Mouse (Mus musculus) intestine, postnatal 0 days (tissue): ENCODE data around the gene Hmcn1. TPM values are rescaled to one million over a fixed set of nuclear protein-coding genes. Genes with fewer than 3 reads are reported as not detected.
A peak's percentile ranks its signal among the peaks of the same experiment; 100 is the strongest.

Experiments
- ATAC-seq: fragments of 200-750 bp; cut with Nextera tagmentation; 2 replicates; pipeline ENCODE4 v1.8.0; 2017; ENCODE audit warnings: mild to moderate bottlenecking, moderate TSS enrichment, moderate library complexity
- H3K27ac ChIP-seq: fragments of 300-500 bp; sonication (generic); 2 replicates; pipeline ENCODE4 v1.5.1; 2014; ENCODE audit warnings: mild to moderate bottlenecking, low read depth, low read length, moderate library complexity
- H3K27me3 ChIP-seq: fragments of 300-500 bp; sonication (generic); replicated peaks from 2 replicates; pipeline ENCODE4 v1.6.1; 2014; ENCODE audit warnings: low read length, mixed read lengths; ENCODE audit not compliant: control insufficient read depth, insufficient read depth
- H3K36me3 ChIP-seq: fragments of 300-500 bp; sonication (generic); 2 replicates; pipeline ENCODE4 v1.6.1; 2014; ENCODE audit warnings: mild to moderate bottlenecking, moderate library complexity; ENCODE audit not compliant: control insufficient read depth, insufficient read depth
- H3K4me1 ChIP-seq: fragments of 300-500 bp; sonication (generic); replicated peaks from 2 replicates; pipeline ENCODE4 v1.6.1; 2014; ENCODE audit warnings: antibody characterized with exemption, low read length, mixed read lengths; ENCODE audit not compliant: control insufficient read depth, insufficient read depth
- H3K4me2 ChIP-seq: fragments of 300-500 bp; sonication (generic); replicated peaks from 2 replicates; pipeline ENCODE4 v1.6.1; 2014; ENCODE audit warnings: low read depth, mild to moderate bottlenecking, moderate library complexity
- H3K4me3 ChIP-seq: fragments of 300-500 bp; sonication (generic); 2 replicates; pipeline ENCODE4 v1.5.1; 2014; ENCODE audit warnings: low read depth, low read length
- H3K9ac ChIP-seq: fragments of 300-500 bp; sonication (generic); 2 replicates; pipeline ENCODE4 v1.6.1; 2014; ENCODE audit warnings: mild to moderate bottlenecking, low read depth, low read length
- H3K9me3 ChIP-seq: fragments of 300-500 bp; sonication (generic); 2 replicates; pipeline ENCODE4 v1.6.1; 2016; ENCODE audit warnings: mixed run types; ENCODE audit not compliant: control insufficient read depth
- CTCF ChIP-seq: sonication (generic); IDR thresholded peaks from 2 replicates; pipeline ENCODE4 v1.5.1; 2016; ENCODE audit warnings: low read depth, mild to moderate bottlenecking, control low read depth, antibody characterized with exemption, moderate library complexity
- WGBS: fragments of 180-500 bp; shearing (Covaris S2); extraction: QIAGEN DNeasy Blood & Tissue Kit; methylation state at CpG from one replicate; pipeline ENCODE4 v1.1.7; 2014; 5-methylcytosine and 5-hydroxymethylcytosine counted together
- polyA plus RNA-seq: library from polyadenylated mRNA; unstranded; fragments of >200 nt; fragmentation: Nextera tagmentation; extraction: Ambion mirVana; gene quantifications from 2 replicates; pipeline ENCODE4 v1.2.1, GENCODE M21; 2015

Gene Hmcn1
- polyA plus RNA-seq, 1 experiment from 2014 or later = 4.2 TPM

DNA sequence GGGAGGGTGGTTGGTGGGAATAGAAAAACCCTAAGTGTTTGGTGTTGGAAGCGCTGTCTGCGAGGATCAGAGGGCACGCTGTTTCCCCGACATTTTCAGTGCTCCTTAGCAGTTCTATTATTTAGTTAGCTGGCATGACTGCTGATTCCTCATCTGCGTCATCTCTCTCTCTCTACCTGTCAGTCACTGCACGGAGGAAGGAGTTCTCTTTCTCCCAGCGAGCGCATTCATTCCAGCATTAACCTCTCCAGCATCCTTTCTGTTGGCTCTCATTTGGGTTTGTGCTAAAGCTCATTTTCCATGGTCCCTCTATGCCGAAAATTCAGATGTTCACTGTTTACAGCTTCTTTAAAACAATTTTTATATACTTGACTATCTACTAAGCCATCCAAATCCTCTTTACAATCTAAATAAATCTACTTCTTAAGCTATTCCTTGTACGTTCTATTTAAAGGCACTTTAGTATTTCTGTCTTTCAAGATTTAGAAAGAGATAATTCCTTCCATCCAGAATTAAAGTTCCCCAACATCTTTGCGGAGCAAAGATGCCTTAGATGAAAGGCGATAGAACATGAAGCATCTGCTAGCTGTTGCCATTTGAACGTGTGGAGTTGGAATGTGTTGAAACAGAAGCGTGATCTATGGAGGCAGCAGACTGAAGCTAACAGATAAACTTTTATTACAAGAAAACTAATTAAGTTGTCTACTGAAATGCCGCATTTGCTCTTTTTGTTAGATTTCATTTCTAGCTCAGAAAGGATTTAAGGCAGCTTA is 210.0 kb downstream of the Hmcn1 start:
- H3K27ac ChIP-seq = no peak overlapping the region
- no peaks in the 10 kb centered on the region for H3K27me3 ChIP-seq
- no peaks in the 10 kb centered on the region for H3K9me3 ChIP-seq
- no peaks in the 10 kb centered on the region for H3K36me3 ChIP-seq
- WGBS = 74% methylated on average over 15 of the region's 15 CpGs
- H3K4me3 ChIP-seq = no peak overlapping the region
- ATAC-seq = no peak
- no peaks in the 10 kb centered on the region for H3K4me1 ChIP-seq
- no peak for TF ChIP-seq CTCF
- no peak overlapping the region for H3K9ac ChIP-seq
- no peak overlapping the region for H3K4me2 ChIP-seq

GRCm38 (mm10) chr1:150779902-150780301 is 213.3 kb downstream of the Hmcn1 start:
- H3K4me2 ChIP-seq = no peak overlapping the region
- peak; percentile 58 for TF ChIP-seq CTCF
- H3K9ac ChIP-seq = no peak overlapping the region
- H3K4me3 ChIP-seq = no peak overlapping the region
- H3K27me3 ChIP-seq = no peaks in the 10 kb centered on the region
- WGBS = 33% methylated on average over 2 of the region's 2 CpGs
- no peaks in the 10 kb centered on the region for H3K36me3 ChIP-seq
- ATAC-seq = no peak
- no peaks in the 10 kb centered on the region for H3K9me3 ChIP-seq
- no peak overlapping the region for H3K27ac ChIP-seq
- no peaks in the 10 kb centered on the region for H3K4me1 ChIP-seq

GRCm38 (mm10) chr1:150776741-150777140 is 216.5 kb downstream of the Hmcn1 start:
- no peaks in the 10 kb centered on the region for H3K36me3 ChIP-seq

GRCm38 (mm10) chr1:150775742-150776141 is 217.5 kb downstream of the Hmcn1 start:
- TF ChIP-seq CTCF = no peak
- ATAC-seq = no peak
- Histone ChIP-seq H3K4me2 (no peak overlapping the region), H3K27ac (no peak overlapping the region), H3K4me1 (no peaks in the 10 kb centered on the region), H3K27me3 (no peaks in the 10 kb centered on the region), H3K9me3 (no peaks in the 10 kb centered on the region), H3K36me3 (no peaks in the 10 kb centered on the region), H3K9ac (no peak overlapping the region), H3K4me3 (no peak overlapping the region)
- WGBS = 75% methylated on average over 2 of the region's 2 CpGs

More at GRCm38 (mm10) chr1:150776741-150777140, 216.5 kb downstream of the Hmcn1 start:
- Histone ChIP-seq H3K4me3 (no peak overlapping the region), H3K9ac (no peak overlapping the region), H3K9me3 (no peaks in the 10 kb centered on the region), H3K4me1 (no peaks in the 10 kb centered on the region), H3K4me2 (no peak overlapping the region), H3K27ac (no peak overlapping the region), H3K27me3 (no peaks in the 10 kb centered on the region)
- TF ChIP-seq CTCF = no peak
- no peak for ATAC-seq

- Histone ChIP-seq H3K36me3 (no peaks in the 10 kb centered on the region), H3K9me3 (no peaks in the 10 kb centered on the region), H3K27me3 (no peaks in the 10 kb centered on the region), H3K4me3 (no peak overlapping the region), H3K4me2 (no peak overlapping the region), H3K27ac (no peak overlapping the region), H3K9ac (no peak overlapping the region), H3K4me1 (no peaks in the 10 kb centered on the region)
- no peak for TF ChIP-seq CTCF
- ATAC-seq = no peak
- WGBS = 93% methylated on average over 3 of the region's 3 CpGs
Measured at GRCm38 (mm10) chr1:150772958-150773357, 220.3 kb downstream of the Hmcn1 start.

DNA sequence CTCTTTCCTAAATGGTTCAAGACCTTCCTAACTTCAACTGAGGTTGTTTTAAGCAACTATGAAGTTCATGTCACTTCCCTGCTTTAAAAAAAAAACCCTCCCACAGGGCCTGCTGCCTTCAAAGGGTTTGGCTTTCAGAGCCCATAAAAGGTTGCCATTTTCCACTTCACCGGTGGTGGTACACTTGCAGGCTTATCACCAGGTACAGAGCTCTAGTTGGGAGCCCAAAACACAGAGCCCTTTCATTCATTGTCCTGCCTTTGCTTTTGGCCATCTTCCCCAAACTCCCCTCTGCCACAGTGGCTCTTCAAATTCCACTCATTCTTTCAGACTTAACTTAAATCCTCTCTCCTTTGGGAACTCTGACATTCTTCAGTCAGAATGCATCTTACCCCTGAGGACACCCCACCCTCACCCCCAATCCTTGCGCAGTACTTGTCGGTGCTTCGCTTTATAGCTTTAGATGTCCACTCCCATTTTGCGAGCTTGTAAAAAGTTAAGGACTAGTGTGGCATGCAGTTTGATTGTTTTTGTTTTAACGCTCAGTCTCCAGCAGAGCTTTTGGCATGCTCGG is 222.2 kb downstream of the Hmcn1 start:
- no peaks in the 10 kb centered on the region for H3K36me3 ChIP-seq
- no peak overlapping the region for H3K27ac ChIP-seq
- H3K4me2 ChIP-seq = no peak overlapping the region
- H3K9me3 ChIP-seq = no peaks in the 10 kb centered on the region
- no peak for ATAC-seq
- H3K4me1 ChIP-seq = no peaks in the 10 kb centered on the region
- TF ChIP-seq CTCF = no peak
- no peak overlapping the region for H3K4me3 ChIP-seq
- H3K9ac ChIP-seq = no peak overlapping the region
- no peaks in the 10 kb centered on the region for H3K27me3 ChIP-seq
- 62% methylated on average over 7 of the region's 7 CpGs for WGBS
